Mouse (Mus musculus): ENCODE measurements around the gene Pitx3. TPM values are rescaled to one million over a fixed set of nuclear protein-coding genes. Genes with fewer than 3 reads are reported as not detected.

The Pitx3 gene
- total RNA-seq, 2 experiments from 2014 or later = 0.36 TPM; not detected in 1

Other genes starting within 250 kb of the Pitx3 start
- gene Armh3, start 149.8 kb downstream of the Pitx3 start, total RNA-seq (2021) = 10 to 100 TPM; 16.7 to 17.2 TPM
- 1 to 10 TPM; 6.1 to 6.5 TPM for gene Hps6, start 144.8 kb downstream of the Pitx3 start, total RNA-seq (2021)
- 10 to 100 TPM; 17.5 to 21.4 TPM for gene Pprc1, start 103.4 kb downstream of the Pitx3 start, total RNA-seq (2021)
- 10 to 100 TPM; 62.2 to 72.5 TPM for gene Ldb1, start 103.1 kb downstream of the Pitx3 start, total RNA-seq (2021)
- 10 to 100 TPM; 25.1 to 27.2 TPM for gene Nolc1, start 72.5 kb downstream of the Pitx3 start, total RNA-seq (2021)
- 1 to 10 TPM in 1 of 2 experiments, under 1 TPM in 1; 0.25 to 2.5 TPM for gene Elovl3, start 16.4 kb downstream of the Pitx3 start, total RNA-seq (2021)
- gene Gbf1, start 4.2 kb upstream of the Pitx3 start, total RNA-seq (2021) = 10 to 100 TPM; 50.2 to 50.5 TPM
- gene Nfkb2, start 156.0 kb upstream of the Pitx3 start, total RNA-seq (2021) = 10 to 100 TPM; 16.1 to 20.4 TPM
- gene Psd, start 178.8 kb upstream of the Pitx3 start, total RNA-seq (2021) = 1 to 10 TPM; 2.2 to 2.9 TPM
- gene Fbxl15, start 179.9 kb upstream of the Pitx3 start, total RNA-seq (2021) = 1 to 10 TPM; 6.5 to 6.8 TPM
- 100 to 1,000 TPM in 1 of 2 experiments, 10 to 100 TPM in 1; 99.6 to 107 TPM for gene Cuedc2, start 190.4 kb upstream of the Pitx3 start, total RNA-seq (2021)
- gene Mfsd13a, start 192.8 kb upstream of the Pitx3 start, total RNA-seq (2021) = 1 to 10 TPM; 3.4 to 4.6 TPM
- gene 2310034G01Rik, start 202.0 kb upstream of the Pitx3 start, total RNA-seq (2021) = under 1 TPM; 0.19 to 0.20 TPM
- gene Actr1a, start 247.4 kb upstream of the Pitx3 start, total RNA-seq (2021) = 100 to 1,000 TPM; 122 to 124 TPM
- 10 to 100 TPM; 18.0 to 18.7 TPM for gene Sufu, start 248.6 kb upstream of the Pitx3 start, total RNA-seq (2021)

Measured in heart, postnatal 10 days (tissue).